Mouse (Mus musculus) embryonic facial prominence, embryonic 12.5 days (tissue): Measurements from ENCODE around the gene Ift140. TPM values are rescaled to one million over a fixed set of nuclear protein-coding genes. Genes with fewer than 3 reads are reported as not detected.
A peak's percentile ranks its signal among the peaks of the same experiment; 100 is the strongest.
"Not testable (repeated sequence)": the region's sequence is repeated elsewhere in the genome, so short reads cannot be mapped to it uniquely, and the experiment has no call there.

Source experiments
- ATAC-seq: fragments of 200-750 bp; cut with Nextera tagmentation; 2 replicates; pipeline ENCODE4 v1.8.0; 2017; ENCODE audit not compliant: insufficient number of reproducible peaks, insufficient read depth, low FRiP score, low TSS enrichment
- H3K27ac ChIP-seq: fragments of 300-500 bp; sonication (generic); 2 replicates; pipeline ENCODE4 v1.5.1; 2016; ENCODE audit warnings: mild to moderate bottlenecking
- H3K27me3 ChIP-seq: fragments of 300-500 bp; sonication (generic); 2 replicates; pipeline ENCODE4 v1.6.1; 2016; ENCODE audit warnings: mild to moderate bottlenecking, moderate library complexity
- H3K36me3 ChIP-seq: fragments of 300-500 bp; sonication (generic); 2 replicates; pipeline ENCODE4 v1.6.1; 2016; ENCODE audit warnings: mild to moderate bottlenecking
- H3K4me1 ChIP-seq: fragments of 300-500 bp; sonication (generic); 2 replicates; pipeline ENCODE4 v1.6.1; 2016
- H3K4me2 ChIP-seq: fragments of 300-500 bp; sonication (generic); replicated peaks from 2 replicates; pipeline ENCODE4 v1.6.1; 2016; ENCODE audit warnings: mild to moderate bottlenecking, moderate library complexity
- H3K4me3 ChIP-seq: fragments of 300-500 bp; sonication (generic); 2 replicates; pipeline ENCODE4 v1.5.1; 2016; ENCODE audit warnings: mild to moderate bottlenecking
- H3K9ac ChIP-seq: fragments of 300-500 bp; sonication (generic); 2 replicates; pipeline ENCODE4 v1.6.1; 2016; ENCODE audit warnings: mild to moderate bottlenecking, moderate library complexity
- H3K9me3 ChIP-seq: fragments of 300-500 bp; sonication (generic); 2 replicates; pipeline ENCODE4 v1.6.1; 2016; ENCODE audit warnings: mild to moderate bottlenecking, moderate library complexity
- WGBS: fragments of 180-500 bp; shearing (Covaris S2); methylation state at CpG from one replicate; pipeline ENCODE4 v1.1.7; 2016; 5-methylcytosine and 5-hydroxymethylcytosine counted together
- polyA plus RNA-seq: library from polyadenylated mRNA; unstranded; fragments of >200 nt; fragmentation: Nextera tagmentation; extraction: Ambion mirVana; gene quantifications from 2 replicates; pipeline ENCODE4 v1.2.1, GENCODE M21; 2016

The Ift140 gene
- polyA plus RNA-seq, 1 experiment from 2014 or later = 29.0 TPM

- WGBS = 63% methylated on average over 3 of the region's 3 CpGs
- not testable (repeated sequence) for ATAC-seq
Measured at GRCm38 (mm10) chr17:25125442-25126060, 109.7 kb downstream of the Ift140 start.

GRCm38 (mm10) chr17:25127079-25127478 lies 111.2 kb downstream of the Ift140 start:
- no peak overlapping the region for H3K4me3 ChIP-seq
- H3K9me3 ChIP-seq = no peaks in the 10 kb centered on the region
- ATAC-seq = no peak
- H3K27ac ChIP-seq = no peak overlapping the region
- WGBS = 66% methylated on average over 8 of the region's 8 CpGs
- H3K9ac ChIP-seq = no peak overlapping the region
- no peaks in the 10 kb centered on the region for H3K36me3 ChIP-seq
- H3K27me3 ChIP-seq = 0 out of 2 replicates have a peak, but pooled peaks cover 3% of the 10 kb centered on the region
- H3K4me1 ChIP-seq = no peaks in the 10 kb centered on the region
- H3K4me2 ChIP-seq = no peak overlapping the region

More at GRCm38 (mm10) chr17:25125442-25126060, 109.7 kb downstream of the Ift140 start:
- H3K27ac ChIP-seq, H3K4me1 ChIP-seq, H3K4me2 ChIP-seq, H3K9ac ChIP-seq, H3K4me3 ChIP-seq, H3K9me3 ChIP-seq, H3K36me3 ChIP-seq, H3K27me3 ChIP-seq: not testable (repeated sequence)

- ATAC-seq = no peak
- Histone ChIP-seq H3K9ac (no peak overlapping the region), H3K9me3 (no peaks in the 10 kb centered on the region), H3K4me2 (no peak overlapping the region), H3K4me3 (no peak overlapping the region), H3K27me3 (0 out of 2 replicates have a peak, but pooled peaks cover 3% of the 10 kb centered on the region), H3K27ac (no peak overlapping the region), H3K36me3 (no peaks in the 10 kb centered on the region), H3K4me1 (no peaks in the 10 kb centered on the region)
- whole genome bisulfite sequencing = 78% methylated on average over 9 of the region's 9 CpGs
Measured at GRCm38 (mm10) chr17:25127681-25128080, 111.8 kb downstream of the Ift140 start.

GRCm38 (mm10) chr17:25130060-25130459 lies 114.2 kb downstream of the Ift140 start:
- ATAC-seq = no peak
- no peaks in the 10 kb centered on the region for H3K36me3 ChIP-seq
- no peaks in the 10 kb centered on the region for H3K27me3 ChIP-seq
- no peak overlapping the region for H3K4me2 ChIP-seq
- no peak overlapping the region for H3K9ac ChIP-seq
- H3K4me3 ChIP-seq = no peak overlapping the region
- H3K9me3 ChIP-seq = no peaks in the 10 kb centered on the region
- WGBS = 78% methylated on average over 1 of the region's 1 CpGs
- no peak overlapping the region for H3K27ac ChIP-seq
- H3K4me1 ChIP-seq = peaks cover 10% of the 10 kb centered on the region

- Histone ChIP-seq H3K9me3 (no peaks in the 10 kb centered on the region), H3K27ac (peak within 1 kb of the TSS; percentile 26; the same call in 1 of the 2 replicates), H3K9ac (peak within 1 kb of the TSS; percentile 75), H3K4me3 (peak within 1 kb of the TSS; percentile 77), H3K4me1 (peaks cover 10% of the 10 kb centered on the region), H3K4me2 (peak within 1 kb of the TSS; percentile 72), H3K36me3 (0 out of 2 replicates have a peak, but pooled peaks cover 8% of the 10 kb centered on the region), H3K27me3 (no peaks in the 10 kb centered on the region)
- ATAC-seq = peak; percentile 90
- under 1% methylated on average over 40 of the region's 40 CpGs for WGBS
Measured at GRCm38 (mm10) chr17:25133275-25133698, 117.4 kb downstream of the Ift140 start, which contains the start of gene Clcn7. Gene Clcn7 (plus strand): TSS chr17:25133391.

GRCm38 (mm10) chr17:25135622-25136021 lies 119.7 kb downstream of the Ift140 start:
- peaks cover 10% of the 10 kb centered on the region for H3K4me1 ChIP-seq
- 0 out of 2 replicates have a peak, but pooled peaks cover 8% of the 10 kb centered on the region for H3K36me3 ChIP-seq
- no peak overlapping the region for H3K9ac ChIP-seq
- no peak overlapping the region for H3K4me3 ChIP-seq
- 82% methylated on average over 6 of the region's 6 CpGs for WGBS
- no peaks in the 10 kb centered on the region for H3K27me3 ChIP-seq
- H3K4me2 ChIP-seq = no peak overlapping the region
- no peak for ATAC-seq
- H3K27ac ChIP-seq = no peak overlapping the region
- no peaks in the 10 kb centered on the region for H3K9me3 ChIP-seq

GRCm38 (mm10) chr17:25138803-25139202 lies 122.9 kb downstream of the Ift140 start:
- 94% methylated on average over 1 of the region's 1 CpGs for WGBS
- no peak for ATAC-seq
- Histone ChIP-seq H3K27me3 (no peaks in the 10 kb centered on the region), H3K4me2 (no peak overlapping the region), H3K27ac (no peak overlapping the region), H3K36me3 (peaks cover 12% of the 10 kb centered on the region; the same call in 1 of the 2 replicates), H3K4me3 (no peak overlapping the region), H3K4me1 (peaks cover 10% of the 10 kb centered on the region), H3K9me3 (no peaks in the 10 kb centered on the region), H3K9ac (no peak overlapping the region)

DNA sequence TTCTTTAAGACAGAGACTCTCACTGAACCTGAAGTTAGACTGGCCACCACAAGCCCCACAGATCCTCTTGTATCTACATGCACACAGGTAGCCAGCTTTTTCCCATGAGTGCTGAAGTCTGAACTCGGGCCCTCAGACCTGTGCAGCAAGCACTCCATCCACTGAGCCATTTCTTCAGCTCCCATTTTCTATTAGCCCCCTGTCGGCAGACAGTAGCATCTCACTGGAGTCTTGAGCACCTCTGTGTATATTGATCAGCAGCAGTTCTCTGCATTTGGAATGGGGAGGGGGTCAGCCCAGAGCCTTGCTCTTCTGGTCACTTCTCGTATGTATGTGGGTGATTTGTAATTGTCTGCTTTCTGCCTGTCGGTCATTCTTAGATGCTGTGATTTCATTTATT lies 124.1 kb downstream of the Ift140 start:
- Histone ChIP-seq H3K27ac (no peak overlapping the region), H3K4me2 (no peak overlapping the region), H3K27me3 (no peaks in the 10 kb centered on the region), H3K36me3 (peaks cover 12% of the 10 kb centered on the region; the same call in 1 of the 2 replicates), H3K4me3 (no peak overlapping the region), H3K9me3 (no peaks in the 10 kb centered on the region), H3K9ac (no peak overlapping the region), H3K4me1 (no peaks in the 10 kb centered on the region)
- no peak for ATAC-seq
- WGBS = 64% methylated on average over 4 of the region's 4 CpGs

Other genes starting within 250 kb of the Ift140 start
- not detected in 2 replicates for gene Meiob, start 211.8 kb upstream of the Ift140 start, polyA plus RNA-seq
- 24.2 and 26.1 TPM in 2 replicates for gene Hagh, start 175.9 kb upstream of the Ift140 start, polyA plus RNA-seq
- gene Fahd1, start 165.7 kb upstream of the Ift140 start, polyA plus RNA-seq = 21.3 and 23.2 TPM in 2 replicates
- 0.22 and 0.28 TPM in 2 replicates for gene Igfals, start 150.1 kb upstream of the Ift140 start, polyA plus RNA-seq
- gene Nubp2, start 129.7 kb upstream of the Ift140 start, polyA plus RNA-seq = 49.7 and 53.6 TPM in 2 replicates
- 43.3 and 43.8 TPM in 2 replicates for gene Spsb3, start 129.4 kb upstream of the Ift140 start, polyA plus RNA-seq
- gene Eme2, start 121.0 kb upstream of the Ift140 start, polyA plus RNA-seq = 38.7 and 42.4 TPM in 2 replicates
- gene Mrps34, start 121.0 kb upstream of the Ift140 start, polyA plus RNA-seq = 99.6 and 107 TPM in 2 replicates
- 44.8 and 46.1 TPM in 2 replicates for gene Nme3, start 119.6 kb upstream of the Ift140 start, polyA plus RNA-seq
- gene Mapk8ip3, start 79.1 kb upstream of the Ift140 start, polyA plus RNA-seq = 55.8 and 59.5 TPM in 2 replicates
- 270 and 277 TPM in 2 replicates for gene Jpt2, start 55.4 kb upstream of the Ift140 start, polyA plus RNA-seq
- 10.5 and 12.0 TPM in 2 replicates for gene Cramp1l, start 297 bp upstream of the Ift140 start, polyA plus RNA-seq
- 13.2 and 15.5 TPM in 2 replicates for gene Tmem204, start 67.5 kb downstream of the Ift140 start, polyA plus RNA-seq
- 49.1 and 51.0 TPM in 2 replicates for gene Telo2, start 99.9 kb downstream of the Ift140 start, polyA plus RNA-seq
- 0.48 and 0.88 TPM in 2 replicates for gene Ptx4, start 104.7 kb downstream of the Ift140 start, polyA plus RNA-seq
- 27.1 and 27.4 TPM in 2 replicates for gene Clcn7, start 117.3 kb downstream of the Ift140 start, polyA plus RNA-seq
- gene Ccdc154, start 146.4 kb downstream of the Ift140 start, polyA plus RNA-seq = not detected in 2 replicates
- not detected in 2 replicates for gene Gm38655, start 159.4 kb downstream of the Ift140 start, polyA plus RNA-seq
- gene BC003965, start 168.5 kb downstream of the Ift140 start, polyA plus RNA-seq = 35.1 and 35.3 TPM in 2 replicates
- 10.6 and 12.9 TPM in 2 replicates for gene Unkl, start 172.3 kb downstream of the Ift140 start, polyA plus RNA-seq
- 34.1 and 34.9 TPM in 2 replicates for gene Gnptg, start 224.0 kb downstream of the Ift140 start, polyA plus RNA-seq
- 63.7 and 65.8 TPM in 2 replicates for gene Tsr3, start 224.1 kb downstream of the Ift140 start, polyA plus RNA-seq
- 1.5 and 1.9 TPM in 2 replicates for gene Baiap3, start 240.3 kb downstream of the Ift140 start, polyA plus RNA-seq